Mouse (Mus musculus): ENCODE measurements around the gene Ctdspl. TPM values are rescaled to one million over a fixed set of nuclear protein-coding genes. Genes with fewer than 3 reads are reported as not detected.

Ctdspl gene
- polyA plus RNA-seq, 1 experiment from 2014 or later = 2.7 TPM

- Histone ChIP-seq H3K27ac (no peak overlapping the region), H3K4me1 (replicated peaks) (peaks cover 6% of the 10 kb centered on the region; the same call in 1 of the 2 replicates), H3K36me3 (no peaks in the 10 kb centered on the region), H3K9me3 (replicated peaks) (no peaks in the 10 kb centered on the region), H3K9ac (no peak overlapping the region), H3K4me3 (replicated peaks) (no peak overlapping the region), H3K4me2 (no peak overlapping the region), H3K27me3 (no peaks in the 10 kb centered on the region)
- no peak for ATAC-seq (ENCODE audit: low read depth)
- no peak for DNase-seq
- whole genome bisulfite sequencing (ENCODE audit: insufficient replicate concordance) = 63% methylated on average over 9 of the region's 9 CpGs
Measured at GRCm38 (mm10) chr9:119071786-119072185, 145.5 kb downstream of the Ctdspl start.

- no peak overlapping the region for H3K4me3 ChIP-seq (replicated peaks)
- H3K9ac ChIP-seq = no peak overlapping the region
- WGBS (ENCODE audit: insufficient replicate concordance) = 77% methylated on average over 15 of the region's 15 CpGs
- H3K9me3 ChIP-seq (replicated peaks) = no peaks in the 10 kb centered on the region
- ATAC-seq (ENCODE audit: low read depth) = no peak
- H3K27ac ChIP-seq = no peak overlapping the region
- no peaks in the 10 kb centered on the region for H3K27me3 ChIP-seq
- DNase-seq = no peak
- H3K4me2 ChIP-seq = no peak overlapping the region
- H3K36me3 ChIP-seq = no peaks in the 10 kb centered on the region
- peaks cover 3% of the 10 kb centered on the region; the same call in 1 of the 2 replicates for H3K4me1 ChIP-seq (replicated peaks)
Measured at GRCm38 (mm10) chr9:119073184-119073895, 147.1 kb downstream of the Ctdspl start.

- Histone ChIP-seq H3K4me2 (no peak overlapping the region), H3K27ac (no peak overlapping the region), H3K36me3 (no peaks in the 10 kb centered on the region), H3K9me3 (replicated peaks) (no peaks in the 10 kb centered on the region), H3K27me3 (no peaks in the 10 kb centered on the region), H3K9ac (no peak overlapping the region), H3K4me3 (replicated peaks) (no peak overlapping the region), H3K4me1 (replicated peaks) (peaks cover 3% of the 10 kb centered on the region; the same call in 1 of the 2 replicates)
- ATAC-seq (ENCODE audit: low read depth) = peak; percentile 21; the same call in 1 of the 2 replicates
- WGBS (ENCODE audit: insufficient replicate concordance) = 45% methylated on average over 16 of the region's 16 CpGs
- DNase-seq = no peak
Measured at GRCm38 (mm10) chr9:119075685-119076084, 149.4 kb downstream of the Ctdspl start.

DNA sequence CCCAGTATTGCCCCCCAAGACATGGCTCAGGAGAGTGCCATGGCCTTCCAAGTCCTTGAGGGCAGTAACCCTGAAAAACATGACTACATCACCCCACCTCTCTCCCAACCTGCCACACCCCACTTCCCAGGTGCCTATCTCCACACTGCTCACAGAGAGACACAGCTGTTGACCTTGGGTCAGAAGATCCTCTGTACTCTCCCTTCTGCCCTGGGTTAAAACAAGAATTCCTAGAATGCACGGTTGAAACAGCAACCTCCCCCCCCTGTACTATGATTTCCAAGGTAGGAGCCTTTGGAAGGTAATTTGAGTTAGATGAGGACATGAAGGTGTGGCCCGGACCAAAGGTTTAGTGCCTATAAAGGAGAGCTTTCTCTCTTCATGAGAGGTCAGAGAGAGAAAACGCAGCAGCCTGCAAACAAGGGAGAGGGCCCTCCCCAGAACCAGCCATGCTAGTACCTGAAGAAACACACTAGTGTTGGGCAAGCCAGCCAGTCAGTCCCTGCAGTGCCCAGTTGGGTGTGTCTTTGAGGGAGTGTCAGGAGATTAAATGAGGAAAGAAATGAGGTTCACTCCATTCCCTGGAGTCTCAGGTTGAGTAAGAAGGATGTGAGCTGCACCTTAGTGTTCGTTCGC lies 153.9 kb downstream of the Ctdspl start:
- Histone ChIP-seq H3K9ac (no peak overlapping the region), H3K27ac (no peak overlapping the region), H3K9me3 (replicated peaks) (no peaks in the 10 kb centered on the region), H3K4me1 (replicated peaks) (peaks cover 3% of the 10 kb centered on the region), H3K4me2 (no peak overlapping the region), H3K27me3 (no peaks in the 10 kb centered on the region), H3K4me3 (replicated peaks) (no peak overlapping the region), H3K36me3 (no peaks in the 10 kb centered on the region)
- DNase-seq (no peak), ATAC-seq (ENCODE audit: low read depth) (no peak)
- 64% methylated on average over 5 of the region's 5 CpGs for WGBS (ENCODE audit: insufficient replicate concordance)

DNA sequence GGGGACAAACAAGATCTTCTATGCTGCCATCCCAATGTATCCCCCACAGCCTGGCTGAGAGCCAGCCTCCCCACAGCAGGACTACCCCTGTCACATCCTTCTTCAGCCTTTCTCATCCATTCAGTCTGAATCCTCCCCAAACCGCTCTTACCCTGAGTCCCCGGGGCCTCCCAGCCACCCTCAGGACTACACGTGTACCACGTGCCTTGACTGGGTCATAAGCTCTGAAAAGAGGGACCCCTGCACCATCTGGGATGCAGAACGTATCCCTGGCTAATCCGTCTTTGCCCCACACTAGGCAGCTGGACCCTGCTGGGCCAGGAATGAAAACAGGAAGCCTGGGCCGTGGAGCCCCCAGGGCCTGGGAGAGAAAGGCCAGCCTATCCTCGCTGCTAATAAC lies 155.8 kb downstream of the Ctdspl start:
- no peaks in the 10 kb centered on the region for H3K9me3 ChIP-seq (replicated peaks)
- H3K4me3 ChIP-seq (replicated peaks) = no peak overlapping the region
- no peak overlapping the region for H3K27ac ChIP-seq
- H3K9ac ChIP-seq = no peak overlapping the region
- ATAC-seq (ENCODE audit: low read depth) (no peak), DNase-seq (no peak)
- peaks cover 6% of the 10 kb centered on the region; the same call in 1 of the 2 replicates for H3K4me1 ChIP-seq (replicated peaks)
- WGBS (ENCODE audit: insufficient replicate concordance) = 40% methylated on average over 8 of the region's 8 CpGs
- no peak overlapping the region for H3K4me2 ChIP-seq
- H3K27me3 ChIP-seq = peaks cover 8% of the 10 kb centered on the region; the same call in 1 of the 2 replicates
- H3K36me3 ChIP-seq = no peaks in the 10 kb centered on the region

DNA sequence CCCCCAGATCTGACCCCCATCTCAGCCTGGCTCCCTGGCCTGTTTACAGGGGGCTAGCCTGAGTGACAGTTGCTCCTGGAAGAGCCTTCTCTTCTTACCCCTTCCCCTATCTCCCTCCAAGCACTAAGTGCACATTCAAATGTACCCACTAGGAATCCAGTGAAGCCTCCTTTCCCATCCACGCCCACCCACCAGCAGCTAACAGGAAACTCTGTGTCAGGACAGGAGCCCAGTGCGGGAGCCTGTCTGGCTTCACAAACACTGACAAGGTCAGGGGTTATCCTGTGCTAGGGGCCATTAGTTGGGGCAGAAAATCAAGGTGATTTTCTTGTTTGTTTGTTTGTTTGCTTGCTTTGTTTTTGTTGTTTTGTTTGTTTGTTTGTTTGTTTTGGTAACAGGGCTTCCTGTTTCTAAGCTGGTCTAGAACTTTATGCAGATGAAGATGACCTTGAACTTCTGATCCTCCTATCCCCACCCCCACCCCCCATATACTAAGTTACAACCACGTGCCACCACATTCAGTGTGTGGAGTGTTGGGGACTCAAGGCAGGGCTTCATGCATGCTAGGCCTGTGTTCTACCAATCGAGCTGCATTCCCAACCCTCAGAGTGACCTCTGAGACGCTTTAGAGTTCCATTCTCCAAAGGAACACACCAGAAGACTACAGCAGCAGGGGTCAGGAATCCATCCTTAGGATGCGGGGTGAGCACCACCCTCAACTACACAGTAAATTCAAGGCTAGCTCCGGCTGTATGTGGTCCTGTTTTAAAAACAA lies 156.6 kb downstream of the Ctdspl start:
- H3K9ac ChIP-seq = no peak overlapping the region
- H3K4me2 ChIP-seq = no peak overlapping the region
- no peaks in the 10 kb centered on the region for H3K36me3 ChIP-seq
- H3K9me3 ChIP-seq (replicated peaks) = no peaks in the 10 kb centered on the region
- no peak overlapping the region for H3K27ac ChIP-seq
- H3K27me3 ChIP-seq = peaks cover 15% of the 10 kb centered on the region; the same call in 1 of the 2 replicates
- DNase-seq = no peak
- WGBS (ENCODE audit: insufficient replicate concordance) = 48% methylated on average over 7 of the region's 7 CpGs
- no peak for ATAC-seq (ENCODE audit: low read depth)
- H3K4me1 ChIP-seq (replicated peaks) = peaks cover 10% of the 10 kb centered on the region
- no peak overlapping the region for H3K4me3 ChIP-seq (replicated peaks)

- DNase-seq (no peak), ATAC-seq (ENCODE audit: low read depth) (no peak)
- Histone ChIP-seq H3K36me3 (no peaks in the 10 kb centered on the region), H3K4me2 (no peak overlapping the region), H3K27me3 (peaks cover 22% of the 10 kb centered on the region), H3K4me3 (replicated peaks) (no peak overlapping the region), H3K4me1 (replicated peaks) (peaks cover 19% of the 10 kb centered on the region), H3K27ac (no peak overlapping the region), H3K9me3 (replicated peaks) (no peaks in the 10 kb centered on the region), H3K9ac (no peak overlapping the region)
- 58% methylated on average over 10 of the region's 10 CpGs for WGBS (ENCODE audit: insufficient replicate concordance)
Measured at GRCm38 (mm10) chr9:119083966-119084365, 157.7 kb downstream of the Ctdspl start.

- no peak overlapping the region for H3K27ac ChIP-seq
- no peaks in the 10 kb centered on the region for H3K9me3 ChIP-seq (replicated peaks)
- WGBS (ENCODE audit: insufficient replicate concordance) = 50% methylated on average over 1 of the region's 1 CpGs
- no peaks in the 10 kb centered on the region for H3K36me3 ChIP-seq
- no peak overlapping the region for H3K4me3 ChIP-seq (replicated peaks)
- ATAC-seq (ENCODE audit: low read depth) (no peak), DNase-seq (no peak)
- H3K9ac ChIP-seq = no peak overlapping the region
- H3K4me2 ChIP-seq = no peak overlapping the region
- H3K4me1 ChIP-seq (replicated peaks) = peaks cover 19% of the 10 kb centered on the region
- peaks cover 40% of the 10 kb centered on the region for H3K27me3 ChIP-seq
Measured at GRCm38 (mm10) chr9:119086451-119086850, 160.2 kb downstream of the Ctdspl start.

DNA sequence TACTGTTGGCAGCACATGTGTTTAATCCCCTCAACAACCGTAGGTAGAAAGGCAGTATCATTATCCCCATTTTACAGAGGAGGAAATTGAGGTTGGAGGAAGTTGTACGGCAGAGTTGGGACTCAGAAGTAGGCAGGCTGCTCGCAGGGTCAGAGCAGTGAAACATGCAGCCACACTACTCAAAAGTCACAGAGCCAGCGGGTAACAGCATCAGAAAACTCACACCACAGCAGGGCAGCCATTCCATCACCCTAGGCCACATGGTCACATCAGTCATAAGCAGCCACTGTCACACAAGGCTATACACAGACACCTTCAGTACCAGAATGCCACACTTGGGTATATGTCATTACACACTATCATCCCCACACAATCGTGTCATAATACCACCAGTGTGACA lies 161.1 kb downstream of the Ctdspl start:
- peaks cover 20% of the 10 kb centered on the region for H3K4me1 ChIP-seq (replicated peaks)
- H3K9me3 ChIP-seq (replicated peaks) = no peaks in the 10 kb centered on the region
- H3K4me3 ChIP-seq (replicated peaks) = no peak overlapping the region
- ATAC-seq (ENCODE audit: low read depth) (no peak), DNase-seq (no peak)
- H3K4me2 ChIP-seq = peak overlapping the region; percentile 62; the same call in 1 of the 2 replicates
- no peak overlapping the region for H3K27ac ChIP-seq
- H3K9ac ChIP-seq = no peak overlapping the region
- no peaks in the 10 kb centered on the region for H3K36me3 ChIP-seq
- 55% methylated on average over 5 of the region's 5 CpGs for WGBS (ENCODE audit: insufficient replicate concordance)
- H3K27me3 ChIP-seq = peaks cover 49% of the 10 kb centered on the region

GRCm38 (mm10) chr9:119088148-119088801 lies 162.0 kb downstream of the Ctdspl start:
- Histone ChIP-seq H3K9ac (no peak overlapping the region), H3K4me1 (replicated peaks) (peaks cover 29% of the 10 kb centered on the region), H3K4me3 (replicated peaks) (peak overlapping the region; percentile 42), H3K4me2 (peak overlapping the region; percentile 62), H3K27ac (no peak overlapping the region), H3K36me3 (no peaks in the 10 kb centered on the region), H3K27me3 (peaks cover 59% of the 10 kb centered on the region), H3K9me3 (replicated peaks) (no peaks in the 10 kb centered on the region)
- ATAC-seq (ENCODE audit: low read depth) (peak; percentile 75), DNase-seq (peak; percentile 70)
- 1% methylated on average over 24 of the region's 24 CpGs for WGBS (ENCODE audit: insufficient replicate concordance)

- WGBS (ENCODE audit: insufficient replicate concordance) = 73% methylated on average over 7 of the region's 7 CpGs
- no peak overlapping the region for H3K4me2 ChIP-seq
- no peak overlapping the region for H3K27ac ChIP-seq
- no peaks in the 10 kb centered on the region for H3K36me3 ChIP-seq
- ATAC-seq (ENCODE audit: low read depth) (no peak), DNase-seq (no peak)
- H3K27me3 ChIP-seq = peaks cover 70% of the 10 kb centered on the region
- no peaks in the 10 kb centered on the region for H3K9me3 ChIP-seq (replicated peaks)
- peaks cover 29% of the 10 kb centered on the region for H3K4me1 ChIP-seq (replicated peaks)
- no peak overlapping the region for H3K4me3 ChIP-seq (replicated peaks)
- H3K9ac ChIP-seq = no peak overlapping the region
Measured at GRCm38 (mm10) chr9:119089437-119089836, 163.2 kb downstream of the Ctdspl start.
